Mouse (Mus musculus): ENCODE results near the gene Cep112.

DNA sequence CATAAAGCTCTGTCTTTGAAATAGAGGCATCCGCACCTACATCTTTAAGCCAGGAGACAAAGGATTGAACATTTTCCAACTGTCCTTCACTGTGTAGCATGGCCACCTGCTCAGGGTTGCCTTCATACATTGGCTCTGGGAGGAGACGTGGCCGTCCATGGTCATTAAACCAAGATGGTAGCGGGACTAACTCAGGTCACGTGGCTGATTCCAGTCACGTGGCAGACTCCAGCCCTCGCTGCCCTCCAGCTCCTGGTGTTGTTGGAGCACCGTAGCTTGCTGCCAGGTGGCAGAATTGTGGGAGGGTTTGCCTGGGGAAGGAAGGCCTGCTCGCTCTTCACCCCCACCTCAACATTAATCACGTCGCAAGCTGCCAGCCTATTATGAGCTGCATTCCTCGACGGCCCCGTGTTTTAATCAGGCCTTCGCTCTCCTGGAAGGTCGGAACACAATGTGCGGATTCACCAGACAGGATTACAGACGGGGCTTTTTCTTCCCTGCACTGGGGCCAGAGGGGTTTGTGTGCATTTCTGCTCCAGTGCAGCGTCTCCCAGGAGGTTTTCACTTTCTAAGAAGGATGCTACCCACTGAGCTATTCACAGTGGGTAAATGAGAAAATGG is 460.4 kb downstream of the Cep112 start:
- TF ChIP-seq CTCF (conservative IDR thresholded peaks at IDR 0.05; ENCODE audit: low read length): no peak
- no peak for TF ChIP-seq NANOG (IDR thresholded peaks at IDR 0.05; ENCODE audit: borderline replicate concordance, low read length)

All from E14TG2a.4 (cell line).